Mouse (Mus musculus) cortical plate, adult 2 months (tissue): Measurements from ENCODE around the gene Eif2b4.

ENCODE experiments used
- CTCF ChIP-seq: fragments of 200-500 bp; IDR thresholded peaks from 2 replicates; pipeline ENCODE4 v1.5.1; 2011; ENCODE audit warnings: mild to moderate bottlenecking, control low read depth, low read length; ENCODE audit not compliant: insufficient read depth; ENCODE audit errors: extremely low read depth
- POLR2A ChIP-seq: fragments of 200-500 bp; IDR thresholded peaks from 2 replicates; pipeline ENCODE4 v1.6.1; 2011; ENCODE audit warnings: mild to moderate bottlenecking, low read length, control low read depth; ENCODE audit not compliant: insufficient read depth; ENCODE audit errors: extremely low read depth

- TF ChIP-seq POLR2A (peak; percentile 90), CTCF (no peak)
Measured at GRCm38 (mm10) chr5:31201742-31202590, 8.7 kb upstream of the Eif2b4 start, which contains the start of gene Zfp513.
